Mouse (Mus musculus): ENCODE results near the gene Slc25a33. TPM values are rescaled to one million over a fixed set of nuclear protein-coding genes. Genes with fewer than 3 reads are reported as not detected.

Gene Slc25a33
- polyA plus RNA-seq, 1 experiment from 2014 or later = 53.2 TPM

DNA sequence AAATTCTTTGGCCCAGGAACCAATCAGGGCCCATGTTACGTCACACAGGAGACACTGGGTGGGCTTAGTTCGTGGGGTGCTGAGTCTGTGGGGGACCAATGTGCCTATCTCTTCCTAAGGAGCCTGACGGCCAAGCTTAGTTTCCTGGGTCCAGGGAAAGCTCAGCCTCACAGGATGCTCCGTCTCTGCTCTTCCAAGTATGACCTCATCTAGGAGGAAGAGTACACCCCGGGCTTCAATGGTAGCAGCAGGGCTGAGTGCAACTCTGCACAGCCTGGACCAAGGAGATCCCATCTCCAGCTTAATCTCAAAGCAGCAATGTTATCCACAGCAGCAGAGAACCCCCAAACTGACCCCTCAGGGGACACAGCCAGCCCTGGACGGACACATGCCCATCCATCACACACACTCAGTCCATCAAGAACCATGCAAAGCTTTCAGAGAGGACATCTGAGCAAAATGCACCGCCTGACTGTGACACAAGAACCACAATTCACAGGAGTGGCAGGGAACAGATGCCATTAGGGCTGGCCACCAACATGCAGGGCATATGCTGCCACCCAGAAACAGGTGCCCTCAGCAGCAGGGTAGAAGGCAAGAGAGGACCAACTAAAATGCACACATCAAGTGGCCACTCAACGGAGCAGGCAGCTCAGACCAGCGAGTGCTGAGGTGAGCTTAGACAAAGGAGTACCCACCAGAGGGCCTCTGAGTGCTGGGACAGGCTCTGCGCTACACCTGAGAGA lies 39.2 kb downstream of the Slc25a33 start:
- Histone ChIP-seq H3K4me1 (ENCODE audit: insufficient read depth) (peaks cover 32% of the 10 kb centered on the region), H3K36me3 (replicated peaks; ENCODE audit: insufficient read depth, low read length) (peaks cover 7% of the 10 kb centered on the region), H3K27ac (ENCODE audit: low read depth) (no peak overlapping the region), H3K4me2 (ENCODE audit: low read depth, low read length) (no peak overlapping the region), H3K9ac (replicated peaks) (no peak overlapping the region), H3K4me3 (ENCODE audit: low read depth, low read length) (no peak overlapping the region), H3K27me3 (ENCODE audit: insufficient read depth, low read length) (no peaks in the 10 kb centered on the region), H3K9me3 (ENCODE audit: low read length) (no peaks in the 10 kb centered on the region)
- no peak for DNase-seq
- no peak for ATAC-seq
- 72% methylated on average over 10 of the region's 10 CpGs for WGBS (ENCODE audit: insufficient replicate concordance)
- TF ChIP-seq EP300 (IDR thresholded peaks at IDR 0.05; ENCODE audit: low read depth) = no peak
- TF ChIP-seq CTCF (IDR thresholded peaks at IDR 0.05; ENCODE audit: low read depth) = no peak

DNA sequence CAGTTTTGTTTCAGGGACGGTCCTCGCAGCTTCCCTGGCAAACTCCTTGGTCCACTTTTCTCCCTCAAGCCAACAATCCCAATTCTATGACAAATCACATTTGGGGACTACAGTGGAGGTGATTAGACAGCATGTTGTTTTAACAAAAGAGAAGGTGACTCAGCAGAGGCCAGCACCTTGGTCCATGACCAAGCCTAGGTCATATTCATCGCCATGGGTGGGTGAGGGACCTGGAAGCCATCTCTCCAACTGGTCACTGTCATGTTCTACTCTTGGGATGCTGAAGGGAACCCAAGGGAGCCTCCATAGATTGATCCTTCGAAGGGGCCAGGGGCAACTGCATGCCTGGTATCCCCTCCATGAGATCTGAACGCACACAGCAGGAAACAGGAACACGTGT lies 39.8 kb downstream of the Slc25a33 start:
- no peaks in the 10 kb centered on the region for H3K27me3 ChIP-seq (ENCODE audit: insufficient read depth, low read length)
- DNase-seq (no peak), ATAC-seq (no peak)
- peaks cover 7% of the 10 kb centered on the region for H3K36me3 ChIP-seq (replicated peaks; ENCODE audit: insufficient read depth, low read length)
- 79% methylated on average over 6 of the region's 6 CpGs for WGBS (ENCODE audit: insufficient replicate concordance)
- H3K27ac ChIP-seq (ENCODE audit: low read depth) = no peak overlapping the region
- H3K4me3 ChIP-seq (ENCODE audit: low read depth, low read length) = no peak overlapping the region
- TF ChIP-seq EP300 (IDR thresholded peaks at IDR 0.05; ENCODE audit: low read depth) (no peak), CTCF (IDR thresholded peaks at IDR 0.05; ENCODE audit: low read depth) (no peak)
- no peak overlapping the region for H3K4me2 ChIP-seq (ENCODE audit: low read depth, low read length)
- H3K4me1 ChIP-seq (ENCODE audit: insufficient read depth) = peaks cover 32% of the 10 kb centered on the region
- H3K9ac ChIP-seq (replicated peaks) = no peak overlapping the region
- H3K9me3 ChIP-seq (ENCODE audit: low read length) = no peaks in the 10 kb centered on the region

DNA sequence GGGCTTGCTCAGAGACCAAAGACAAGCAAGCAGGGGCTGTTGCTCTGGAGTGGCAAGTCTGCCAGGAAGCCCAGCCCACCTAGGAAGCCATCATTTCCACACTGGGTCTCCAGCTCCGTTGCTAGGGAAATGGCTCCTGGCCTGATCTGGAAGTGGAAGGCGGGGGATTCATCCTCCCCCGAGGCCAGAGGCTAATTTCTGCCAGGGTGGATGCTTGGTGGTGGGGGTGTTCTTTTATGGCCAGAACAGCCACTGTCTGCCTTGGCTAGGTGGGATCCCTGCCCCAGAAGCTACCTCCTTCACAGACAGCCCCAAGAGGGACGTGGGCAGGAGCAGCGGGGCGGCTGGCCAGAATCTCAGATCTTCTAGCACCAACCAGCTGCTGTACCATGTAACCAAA lies 40.3 kb downstream of the Slc25a33 start:
- no peak for DNase-seq
- no peak for ATAC-seq
- H3K4me2 ChIP-seq (ENCODE audit: low read depth, low read length) = no peak overlapping the region
- H3K4me3 ChIP-seq (ENCODE audit: low read depth, low read length) = no peak overlapping the region
- no peaks in the 10 kb centered on the region for H3K9me3 ChIP-seq (ENCODE audit: low read length)
- 69% methylated on average over 6 of the region's 6 CpGs for WGBS (ENCODE audit: insufficient replicate concordance)
- peaks cover 32% of the 10 kb centered on the region for H3K4me1 ChIP-seq (ENCODE audit: insufficient read depth)
- H3K27me3 ChIP-seq (ENCODE audit: insufficient read depth, low read length) = no peaks in the 10 kb centered on the region
- H3K36me3 ChIP-seq (replicated peaks; ENCODE audit: insufficient read depth, low read length) = peaks cover 10% of the 10 kb centered on the region
- TF ChIP-seq CTCF (IDR thresholded peaks at IDR 0.05; ENCODE audit: low read depth) (no peak), EP300 (IDR thresholded peaks at IDR 0.05; ENCODE audit: low read depth) (no peak)
- no peak overlapping the region for H3K27ac ChIP-seq (ENCODE audit: low read depth)
- no peak overlapping the region for H3K9ac ChIP-seq (replicated peaks)

DNA sequence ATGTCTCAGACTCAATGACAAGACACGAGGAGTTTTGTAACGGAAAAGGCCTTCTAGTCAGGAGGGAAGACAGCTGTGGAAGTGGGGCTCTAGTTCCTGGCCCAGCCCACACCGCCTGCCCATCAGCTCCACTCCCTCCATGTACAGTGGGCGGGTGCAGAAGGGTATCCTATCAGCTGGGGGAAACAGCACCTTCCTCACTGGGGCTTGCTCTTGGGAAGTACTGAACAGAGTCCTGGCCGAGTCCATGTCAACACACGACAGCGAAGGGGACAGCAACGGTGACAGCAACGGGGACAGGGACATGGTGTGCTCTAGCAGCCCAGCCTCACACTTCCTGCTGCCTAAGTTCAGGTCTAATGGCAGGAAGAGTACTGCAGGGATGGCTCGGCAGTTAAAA lies 41.3 kb downstream of the Slc25a33 start:
- Histone ChIP-seq H3K36me3 (replicated peaks; ENCODE audit: insufficient read depth, low read length) (peaks cover 11% of the 10 kb centered on the region), H3K27ac (ENCODE audit: low read depth) (no peak overlapping the region), H3K4me3 (ENCODE audit: low read depth, low read length) (no peak overlapping the region), H3K4me1 (ENCODE audit: insufficient read depth) (peaks cover 32% of the 10 kb centered on the region), H3K27me3 (ENCODE audit: insufficient read depth, low read length) (no peaks in the 10 kb centered on the region), H3K4me2 (ENCODE audit: low read depth, low read length) (no peak overlapping the region), H3K9me3 (ENCODE audit: low read length) (no peaks in the 10 kb centered on the region), H3K9ac (replicated peaks) (no peak overlapping the region)
- DNase-seq = no peak
- TF ChIP-seq EP300 (IDR thresholded peaks at IDR 0.05; ENCODE audit: low read depth) (no peak), CTCF (IDR thresholded peaks at IDR 0.05; ENCODE audit: low read depth) (no peak)
- 37% methylated on average over 10 of the region's 10 CpGs for WGBS (ENCODE audit: insufficient replicate concordance)
- peak; percentile 25 for ATAC-seq

DNA sequence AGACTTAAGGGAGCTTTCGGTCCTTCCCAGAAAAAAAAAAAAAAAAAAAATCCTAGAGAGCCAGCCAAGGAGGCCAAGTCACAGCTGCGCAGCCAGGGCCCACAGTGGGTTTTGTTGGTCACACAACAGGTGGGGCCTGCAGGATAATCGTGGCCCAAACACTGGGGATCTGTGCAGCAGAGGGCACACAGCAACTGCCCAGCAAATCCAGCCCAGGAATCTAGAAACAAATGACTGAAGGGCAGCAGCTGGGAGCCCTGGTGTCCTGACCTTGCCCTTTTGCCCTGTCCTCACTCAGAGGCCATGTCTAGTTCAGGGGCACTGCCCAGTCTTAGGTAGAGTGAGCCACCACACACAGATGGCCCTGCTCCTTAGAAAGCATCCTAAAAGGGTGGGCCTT lies 41.8 kb downstream of the Slc25a33 start:
- Histone ChIP-seq H3K9me3 (ENCODE audit: low read length) (no peaks in the 10 kb centered on the region), H3K4me1 (ENCODE audit: insufficient read depth) (peaks cover 30% of the 10 kb centered on the region), H3K27ac (ENCODE audit: low read depth) (peak overlapping the region; percentile 34; the same call in 1 of the 2 replicates), H3K9ac (replicated peaks) (no peak overlapping the region; the same call in 1 of the 2 replicates), H3K4me2 (ENCODE audit: low read depth, low read length) (no peak overlapping the region), H3K27me3 (ENCODE audit: insufficient read depth, low read length) (no peaks in the 10 kb centered on the region), H3K4me3 (ENCODE audit: low read depth, low read length) (no peak overlapping the region), H3K36me3 (replicated peaks; ENCODE audit: insufficient read depth, low read length) (peaks cover 11% of the 10 kb centered on the region)
- WGBS (ENCODE audit: insufficient replicate concordance) = 85% methylated on average over 3 of the region's 3 CpGs
- ATAC-seq (peak; percentile 26), DNase-seq (no peak)
- TF ChIP-seq CTCF (IDR thresholded peaks at IDR 0.05; ENCODE audit: low read depth) = no peak
- TF ChIP-seq EP300 (IDR thresholded peaks at IDR 0.05; ENCODE audit: low read depth) = no peak

DNA sequence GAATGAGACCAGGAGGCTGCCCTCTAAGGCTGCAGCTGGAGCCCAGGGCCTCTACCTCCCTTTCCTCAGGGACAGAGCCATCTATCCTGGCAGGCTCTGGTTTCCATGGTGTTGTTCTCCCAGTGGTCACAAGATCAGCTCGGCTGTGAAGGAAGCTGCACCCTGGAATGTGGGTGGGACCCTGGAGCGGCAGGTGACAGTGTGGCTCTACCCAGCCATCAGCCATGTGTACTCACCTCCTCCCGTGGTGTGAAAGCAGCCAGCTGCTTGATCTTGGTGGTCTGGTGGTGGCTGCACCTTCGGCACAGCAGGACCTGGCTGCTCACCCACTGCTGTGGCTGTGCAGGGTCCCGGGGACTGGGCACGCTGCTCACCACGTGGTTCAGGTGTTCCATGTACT lies 43.2 kb downstream of the Slc25a33 start:
- no peak for TF ChIP-seq CTCF (IDR thresholded peaks at IDR 0.05; ENCODE audit: low read depth)
- no peak for TF ChIP-seq EP300 (IDR thresholded peaks at IDR 0.05; ENCODE audit: low read depth)
- 51% methylated on average over 7 of the region's 7 CpGs for WGBS (ENCODE audit: insufficient replicate concordance)

More for the DNA sequence above, 43.2 kb downstream of the Slc25a33 start:
- Histone ChIP-seq H3K36me3 (replicated peaks; ENCODE audit: insufficient read depth, low read length) (peaks cover 14% of the 10 kb centered on the region), H3K9ac (replicated peaks) (no peak overlapping the region; the same call in 1 of the 2 replicates), H3K27me3 (ENCODE audit: insufficient read depth, low read length) (no peaks in the 10 kb centered on the region), H3K4me3 (ENCODE audit: low read depth, low read length) (no peak overlapping the region), H3K9me3 (ENCODE audit: low read length) (no peaks in the 10 kb centered on the region), H3K4me2 (ENCODE audit: low read depth, low read length) (0 out of 2 replicates have a peak overlapping the region, but pooled peaks have one; percentile 6), H3K4me1 (ENCODE audit: insufficient read depth) (peaks cover 19% of the 10 kb centered on the region), H3K27ac (ENCODE audit: low read depth) (no peak overlapping the region)
- no peak for ATAC-seq
- DNase-seq = no peak
